Mouse (Mus musculus): ENCODE measurements around the gene Eno2.

Eno2 gene

DNA sequence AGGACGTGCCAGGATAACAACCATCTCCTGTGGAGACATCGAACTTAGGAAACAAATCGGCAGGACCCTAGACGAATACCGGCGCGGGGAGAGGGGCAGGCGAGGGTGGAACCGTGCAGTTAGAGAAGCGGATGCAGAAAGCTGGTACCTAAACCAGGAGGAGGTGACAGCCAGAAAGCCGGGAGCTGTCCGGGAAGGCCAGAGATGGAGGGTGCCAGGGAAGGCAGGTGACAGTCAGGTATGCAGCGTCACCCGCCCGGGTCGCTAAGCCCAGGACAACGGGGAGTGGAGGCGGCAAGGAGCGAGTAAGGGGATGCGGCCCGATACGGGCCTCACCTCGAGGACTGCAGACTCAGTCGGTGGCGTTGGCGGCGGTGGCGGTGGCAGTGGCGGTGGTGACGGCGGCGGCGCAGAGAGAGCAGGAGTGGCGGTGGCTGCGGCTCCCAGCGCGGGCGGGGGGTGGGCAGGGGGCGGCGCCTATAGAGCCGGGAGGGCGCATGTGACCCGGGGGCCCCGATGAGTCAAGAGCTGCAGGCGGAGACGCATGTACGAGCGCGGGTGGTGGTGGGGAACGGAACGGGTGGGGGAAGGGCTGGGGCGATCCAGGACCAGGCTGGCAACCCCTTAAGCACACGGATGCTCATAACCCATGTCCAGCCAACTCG is at the start of gene Eno2:
Eno2 (minus strand) TSS at position 573 of the 665 bp plus-strand sequence.
- peak; percentile 31 to 62 for DNase-seq

DNA sequence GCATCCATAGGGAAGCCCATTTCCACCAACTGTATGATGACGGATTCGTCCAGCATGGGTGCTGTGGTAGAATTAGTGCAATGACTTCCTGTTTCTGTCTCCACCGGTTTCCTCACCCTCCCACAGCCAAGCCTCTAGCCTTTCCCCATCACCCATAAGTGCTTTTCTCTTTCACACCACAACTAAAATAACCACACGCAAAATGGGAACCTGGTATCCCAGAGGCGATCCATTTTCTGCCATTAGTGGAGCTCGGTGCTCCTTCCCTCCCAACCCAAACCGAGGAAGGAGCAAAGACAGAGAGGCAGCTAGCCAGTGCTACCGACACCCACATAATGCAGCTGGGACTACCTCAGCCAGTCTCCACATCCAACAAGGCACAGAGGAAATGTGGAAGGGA is 48.5 kb upstream of the Eno2 start:
- no peak for DNase-seq

DNA sequence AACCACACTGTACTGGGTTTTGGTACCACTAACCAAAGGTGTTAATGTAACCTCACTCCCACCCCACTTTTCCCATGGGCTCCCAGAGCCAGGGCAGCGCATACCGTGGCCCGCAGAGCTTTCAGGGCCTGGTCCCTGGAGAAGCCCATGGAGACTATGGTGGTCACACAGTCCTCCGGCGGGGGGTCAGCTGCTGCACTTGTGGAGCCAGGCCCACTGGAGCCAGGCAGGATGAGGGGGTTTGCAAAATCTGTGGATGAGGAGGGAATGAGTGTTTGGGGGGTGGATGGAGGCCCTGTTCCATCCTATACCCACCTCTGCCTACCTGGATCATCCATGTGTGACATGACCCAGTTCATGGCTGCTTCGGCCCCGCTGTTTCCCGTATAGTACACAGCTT is 48.1 kb upstream of the Eno2 start:
- DNase-seq: no peak

DNA sequence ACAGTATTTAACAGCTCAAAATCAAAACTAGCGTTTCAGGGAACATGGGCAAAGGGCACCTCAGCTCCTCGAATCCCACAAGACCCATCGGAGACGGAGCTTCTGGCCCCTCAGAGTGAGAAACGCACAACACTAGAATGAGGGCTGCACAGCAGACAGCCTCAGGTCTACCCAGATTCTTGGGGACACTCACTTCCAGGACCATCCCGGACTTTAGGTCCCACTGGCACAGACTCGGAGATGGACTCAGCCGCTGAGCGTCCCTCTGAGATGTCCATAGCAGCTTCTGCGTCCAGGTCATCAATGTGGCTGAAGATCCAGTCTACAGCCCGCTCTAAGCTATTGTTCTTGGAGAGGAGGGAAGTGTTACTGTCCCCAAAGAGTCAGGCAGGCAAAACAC is 47.7 kb upstream of the Eno2 start:
- no peak for DNase-seq

DNA sequence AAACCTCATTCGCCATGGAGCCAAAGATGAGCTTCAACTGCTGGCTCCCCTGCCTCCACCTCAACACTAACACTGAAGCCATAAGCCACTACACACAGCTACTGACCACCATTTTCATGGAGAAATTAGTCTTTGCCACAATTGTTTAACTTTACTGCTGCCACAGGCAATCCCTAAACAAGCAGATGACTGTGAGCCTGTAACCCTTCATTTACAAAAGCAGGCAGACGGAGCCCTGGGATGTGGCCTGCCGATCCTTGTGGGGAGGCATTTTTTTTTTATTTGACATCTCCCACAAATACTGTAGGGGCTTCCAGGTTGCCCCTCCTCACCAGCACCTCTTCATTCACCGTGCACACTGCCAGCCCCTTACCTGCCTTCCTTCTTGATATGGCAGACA is 47.1 kb upstream of the Eno2 start:
- no peak for DNase-seq

DNA sequence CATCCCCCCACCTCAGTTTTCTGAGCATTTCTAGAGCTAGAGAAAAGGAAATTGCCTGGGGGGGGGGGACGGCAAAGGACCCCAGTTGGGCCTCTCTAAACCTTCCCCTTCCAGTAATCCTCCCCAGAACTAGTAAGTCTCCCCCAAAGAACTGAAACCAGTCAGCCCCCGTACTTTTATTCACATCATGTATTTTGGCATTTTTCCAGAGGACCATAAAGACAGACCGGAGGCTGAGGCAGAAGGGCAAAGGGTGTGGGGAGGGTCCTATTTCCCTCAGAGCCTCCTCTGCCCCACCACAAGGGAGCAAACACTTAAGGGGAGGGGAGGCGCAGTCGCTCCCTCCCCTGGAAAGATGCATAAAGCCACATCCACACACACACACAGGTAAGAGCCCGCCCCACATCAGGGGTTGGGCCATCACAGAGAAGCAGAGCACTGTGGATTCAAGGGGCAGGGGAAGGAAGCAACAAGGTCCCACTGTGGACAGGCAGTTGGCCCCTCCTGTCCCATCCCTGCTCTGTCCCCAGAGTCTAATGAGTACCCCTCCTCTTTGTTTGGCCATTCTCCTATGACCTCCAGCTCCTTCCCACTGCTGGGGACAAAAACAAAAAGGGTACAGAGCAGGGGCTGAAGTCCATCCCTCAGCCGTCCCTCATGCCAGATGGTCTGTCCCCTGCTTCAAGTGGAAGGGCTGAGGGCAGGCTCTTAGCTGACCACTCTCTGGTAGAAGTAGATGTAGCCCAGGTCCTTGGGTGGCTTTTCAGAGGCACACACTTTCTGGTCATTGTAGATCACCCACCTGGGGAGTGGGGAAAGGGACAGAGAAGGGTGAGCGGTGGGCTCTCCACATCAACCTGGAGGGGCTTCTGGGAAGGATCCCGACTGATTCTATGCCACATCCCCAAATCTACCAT is 45.6 kb upstream of the Eno2 start:
- peak in 1 of 2 experiments; percentile 26 for DNase-seq

DNA sequence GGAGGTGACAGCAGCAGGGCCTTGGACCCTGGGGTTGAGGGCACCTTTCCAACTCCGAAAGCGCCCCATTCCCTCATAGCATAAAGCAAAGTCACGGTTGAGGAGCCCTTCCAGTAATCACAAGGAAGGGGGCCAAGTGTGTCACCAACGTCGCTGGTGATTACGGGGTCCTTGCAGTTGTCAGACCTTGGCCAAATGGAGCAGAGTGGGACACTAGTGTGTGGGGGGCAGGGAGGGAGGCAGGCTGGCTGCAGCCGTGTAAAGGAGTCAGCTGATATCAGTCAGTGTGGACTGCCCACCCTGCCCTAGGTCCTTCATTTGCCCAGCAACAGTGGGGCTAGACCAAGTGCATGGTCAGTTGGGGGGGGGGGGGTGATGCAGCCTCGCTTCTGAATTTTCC is 45.0 kb upstream of the Eno2 start:
- peak in 1 of 2 experiments; percentile 56 for DNase-seq

DNA sequence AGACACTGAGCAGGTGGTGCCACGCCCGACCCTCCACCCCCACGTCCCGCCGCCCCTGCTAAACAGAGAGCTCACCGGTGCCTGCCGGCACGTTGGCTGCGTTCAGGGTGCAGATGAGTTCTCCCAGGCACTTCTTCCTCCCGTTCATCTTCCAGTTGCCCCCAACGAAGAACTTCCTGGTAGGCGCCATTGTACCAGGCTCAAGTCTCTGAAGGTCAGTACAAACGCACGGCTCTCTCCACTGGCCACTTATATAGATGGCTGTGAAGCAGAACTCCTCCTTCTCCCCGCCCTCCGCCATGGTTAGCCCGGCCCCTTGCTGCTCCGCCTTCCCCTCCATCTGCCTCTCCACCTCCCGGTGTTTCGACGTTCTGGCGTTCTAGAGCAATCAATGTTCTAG is 44.5 kb upstream of the Eno2 start, which contains the start of gene Tpi1:
Tpi1 (minus strand) TSS at position 364 of the 400 bp plus-strand sequence.
- DNase-seq: peak; percentile 93 to 96

DNA sequence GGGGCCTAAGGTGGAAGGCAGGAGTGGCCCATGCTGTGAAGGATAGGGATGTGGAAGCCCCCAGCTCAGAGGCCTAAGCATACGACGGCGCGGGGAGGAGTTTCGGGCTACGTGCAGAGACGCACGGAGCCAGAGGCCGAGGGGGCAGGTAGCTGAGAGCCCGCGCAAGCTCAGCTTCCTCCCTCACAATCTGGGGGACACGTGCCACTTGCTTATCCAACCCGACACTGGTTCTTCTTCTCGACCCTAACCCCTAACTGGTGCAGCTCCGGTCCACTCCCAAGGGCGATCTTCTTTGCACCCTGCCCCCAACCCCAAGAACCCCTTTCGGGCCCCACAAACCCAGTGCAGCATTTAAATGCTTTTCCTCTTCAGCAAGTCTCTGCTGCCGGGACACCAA is 44.0 kb upstream of the Eno2 start:
- DNase-seq: peak; percentile 72 to 83

DNA sequence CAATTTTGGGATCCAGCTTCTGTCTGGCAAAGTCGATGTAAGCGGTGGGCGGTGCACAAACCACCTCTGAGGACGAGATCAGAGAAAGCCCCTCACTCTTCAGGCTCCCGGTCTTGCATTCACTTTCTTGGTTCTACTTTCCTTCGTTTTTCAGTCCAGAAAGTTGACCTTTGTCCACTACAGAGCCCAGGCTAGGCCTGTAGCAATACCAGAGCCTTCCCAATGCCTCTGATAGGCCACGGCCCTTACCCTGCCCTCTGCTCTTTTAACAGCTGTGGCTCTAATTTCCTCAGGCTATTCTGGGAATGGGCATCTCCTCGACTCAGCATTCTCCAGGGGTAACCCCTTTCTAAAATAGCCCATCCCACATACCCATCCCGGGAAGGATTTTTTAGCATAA is 43.4 kb upstream of the Eno2 start:
- DNase-seq: peak; percentile 31 to 63

DNA sequence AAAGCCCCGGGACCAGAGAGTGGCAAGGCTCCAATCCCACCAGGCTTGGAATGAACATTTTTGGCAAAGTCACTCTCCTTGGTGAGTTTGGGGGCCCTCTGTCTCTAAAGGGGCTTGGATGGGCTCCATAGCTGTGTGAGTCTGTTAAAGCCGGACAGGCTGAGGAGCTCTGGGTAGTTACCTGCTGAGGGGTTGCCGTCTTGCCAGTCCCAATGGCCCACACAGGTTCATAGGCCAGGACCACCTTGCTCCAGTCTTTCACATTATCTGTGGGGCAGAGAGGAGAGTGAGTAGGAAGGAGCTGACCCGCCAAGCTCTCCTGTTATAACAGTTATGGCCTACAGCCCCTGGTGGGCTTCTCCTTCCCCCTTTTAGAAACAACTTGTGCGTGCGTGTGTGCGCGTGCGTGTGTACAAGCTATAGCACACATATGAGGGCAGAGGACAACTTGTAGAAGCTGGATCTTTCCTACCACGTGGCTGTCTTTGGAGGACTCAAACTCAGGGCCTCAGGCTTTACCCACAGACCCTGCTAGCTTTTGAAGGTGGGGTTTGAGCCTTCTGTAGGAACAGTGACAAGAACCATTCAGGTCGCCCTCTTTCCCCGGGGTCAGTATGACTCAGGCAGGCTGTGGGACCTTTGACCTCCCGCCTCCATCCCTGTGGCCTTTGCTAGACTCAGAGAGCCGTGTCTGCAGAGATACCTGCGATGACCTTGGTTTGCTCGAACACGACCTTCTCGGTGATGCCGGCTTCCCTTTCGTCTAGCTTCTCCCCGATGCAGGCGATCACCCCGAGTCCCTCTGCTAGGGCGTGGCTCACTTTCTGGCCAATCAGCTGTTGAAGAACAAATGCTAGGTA is 42.5 kb upstream of the Eno2 start:
- peak; percentile 42 to 62 for DNase-seq

DNA sequence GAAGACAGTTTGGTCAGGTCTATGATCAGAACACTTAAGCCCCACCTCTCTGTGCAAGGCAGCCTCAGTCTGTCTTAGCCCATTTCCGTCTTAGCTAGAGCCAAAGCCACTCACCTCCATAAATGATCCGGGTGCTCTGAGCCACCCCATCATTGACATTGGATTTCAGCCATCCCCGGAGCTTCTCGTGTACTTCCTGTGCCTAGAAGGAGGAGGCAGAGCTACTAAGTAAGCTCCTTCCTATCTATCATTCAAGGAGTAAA is 41.9 kb upstream of the Eno2 start:
- DNase-seq: peak in 1 of 2 experiments; percentile 45

DNA sequence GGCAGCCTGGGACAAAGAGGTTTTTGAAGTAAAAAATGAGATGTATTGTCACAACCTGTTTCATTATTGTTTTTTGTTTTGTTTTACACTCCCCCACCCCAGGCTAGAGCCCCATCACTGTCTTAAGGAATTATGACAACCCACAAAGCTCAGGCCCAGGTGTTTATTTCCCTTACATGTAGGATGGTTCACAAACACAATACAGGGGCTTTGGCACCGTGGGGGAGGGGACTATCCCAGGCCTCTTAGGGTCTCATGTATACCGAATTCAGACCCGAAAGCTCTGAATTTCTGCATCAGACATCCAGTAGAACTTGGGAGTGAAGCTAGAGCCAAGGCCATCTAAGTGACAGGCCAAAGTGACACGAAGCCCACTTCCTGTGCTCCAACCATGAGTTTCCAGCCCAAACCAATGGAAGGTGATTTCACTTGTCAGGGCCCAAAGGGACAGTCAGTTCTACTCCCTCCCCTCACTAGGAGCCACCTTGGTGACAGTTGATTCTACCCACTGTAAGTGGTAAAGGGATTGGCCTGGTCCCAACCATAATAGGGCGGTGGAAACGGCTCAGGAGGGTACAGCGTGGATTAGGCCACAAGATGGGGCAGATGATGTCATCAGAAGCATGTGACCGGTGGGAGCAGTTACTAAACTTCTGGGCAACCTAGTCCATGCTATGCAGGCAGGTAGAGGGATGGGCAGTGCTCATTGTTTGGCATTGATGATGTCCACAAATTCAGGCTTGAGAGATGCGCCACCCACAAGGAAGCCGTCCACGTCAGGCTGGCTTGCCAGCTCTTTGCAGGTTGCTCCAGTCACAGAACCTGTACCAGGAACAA is 41.3 kb upstream of the Eno2 start:
- DNase-seq: peak in 1 of 2 experiments; percentile 38

DNA sequence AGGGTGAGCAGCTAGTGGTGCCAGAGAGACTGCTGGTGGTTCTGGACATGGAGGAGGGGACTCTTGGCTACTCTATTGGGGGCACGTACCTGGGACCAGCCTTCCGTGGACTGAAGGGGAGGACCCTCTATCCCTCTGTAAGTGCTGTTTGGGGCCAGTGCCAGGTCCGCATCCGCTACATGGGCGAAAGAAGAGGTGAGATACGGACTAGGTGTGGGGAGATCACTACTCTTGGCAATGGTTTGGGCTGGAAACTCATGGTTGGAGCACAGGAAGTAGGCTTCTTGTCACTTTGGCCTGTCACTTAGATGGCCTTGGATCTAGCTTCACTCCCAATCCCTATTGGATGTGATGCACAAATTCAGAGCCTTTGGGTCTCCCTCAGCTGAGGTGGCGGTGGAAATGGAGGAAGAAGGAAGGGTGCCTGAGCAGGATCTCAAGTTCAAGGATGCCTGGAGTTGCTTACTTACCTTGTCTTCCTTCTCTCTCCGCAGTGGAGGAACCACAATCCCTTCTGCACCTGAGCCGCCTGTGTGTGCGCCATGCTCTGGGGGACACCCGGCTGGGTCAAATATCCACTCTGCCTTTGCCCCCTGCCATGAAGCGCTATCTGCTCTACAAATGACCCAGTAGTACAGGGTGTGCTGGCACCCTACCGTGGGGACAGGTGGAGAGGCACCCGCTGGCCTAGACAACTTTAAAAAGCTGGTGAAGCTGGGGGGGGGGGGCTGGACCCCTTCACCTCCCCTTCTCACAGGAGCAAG is 40.5 kb upstream of the Eno2 start:
- peak in 1 of 2 experiments; percentile 47 for DNase-seq

DNA sequence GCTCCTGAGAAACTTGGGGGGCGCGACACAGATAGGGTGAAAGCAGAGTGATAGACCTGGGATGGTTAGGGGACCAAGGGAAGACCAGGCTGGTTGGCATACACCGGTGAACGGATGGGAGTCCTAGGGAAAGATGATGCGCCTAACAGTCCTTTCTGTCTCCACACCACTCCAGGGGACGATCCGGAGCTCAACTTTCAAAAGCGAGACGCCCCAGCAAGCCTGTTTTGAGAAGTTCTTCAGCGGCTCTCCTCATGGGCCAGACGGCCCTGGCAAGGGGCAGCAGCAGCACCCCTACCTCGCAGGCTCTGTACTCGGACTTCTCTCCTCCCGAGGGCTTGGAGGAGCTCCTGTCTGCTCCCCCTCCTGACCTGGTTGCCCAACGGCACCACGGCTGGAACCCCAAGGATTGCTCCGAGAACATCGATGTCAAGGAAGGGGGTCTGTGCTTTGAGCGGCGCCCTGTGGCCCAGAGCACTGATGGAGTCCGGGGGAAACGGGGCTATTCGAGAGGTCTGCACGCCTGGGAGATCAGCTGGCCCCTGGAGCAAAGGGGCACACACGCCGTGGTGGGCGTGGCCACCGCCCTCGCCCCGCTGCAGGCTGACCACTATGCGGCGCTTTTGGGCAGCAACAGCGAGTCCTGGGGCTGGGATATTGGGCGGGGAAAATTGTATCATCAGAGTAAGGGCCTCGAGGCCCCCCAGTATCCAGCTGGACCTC is 39.7 kb upstream of the Eno2 start:
- DNase-seq: peak; percentile 87 to 92

DNA sequence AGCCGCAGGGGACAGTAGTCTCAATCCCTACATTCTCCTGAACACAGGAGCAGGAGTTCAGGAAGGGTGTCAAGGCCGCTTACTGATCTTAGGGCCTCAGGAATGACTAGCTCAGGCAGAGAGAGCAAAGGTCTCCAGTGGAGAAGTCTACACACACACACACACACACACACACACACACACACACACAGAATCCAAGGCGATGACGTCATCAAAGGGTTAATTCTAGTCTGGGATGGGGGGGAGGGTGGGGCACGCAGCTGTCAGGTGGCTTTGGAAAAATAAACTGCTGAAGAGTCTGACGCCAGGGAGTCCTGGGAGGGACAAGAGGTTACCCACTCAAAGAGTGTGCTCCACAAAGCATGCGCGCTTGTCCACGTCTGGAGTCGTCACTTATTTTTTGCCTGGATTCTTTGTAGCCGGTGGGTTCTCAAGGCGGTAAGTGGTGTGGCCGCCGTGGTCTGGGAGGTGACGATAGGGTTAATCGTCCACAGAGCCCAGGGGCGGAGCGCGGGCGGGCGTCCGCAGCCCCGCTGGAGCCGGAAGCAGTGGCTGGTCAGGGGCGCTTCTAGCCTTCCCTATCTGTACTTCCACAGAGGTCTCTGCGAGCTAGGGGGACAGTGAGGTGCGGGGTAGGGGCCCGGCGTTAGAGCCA is 39.0 kb upstream of the Eno2 start, which contains the start of gene Spsb2:
Spsb2 (plus strand) TSS at position 304 of the 655 bp plus-strand sequence.
- DNase-seq: peak; percentile 81 to 92

DNA sequence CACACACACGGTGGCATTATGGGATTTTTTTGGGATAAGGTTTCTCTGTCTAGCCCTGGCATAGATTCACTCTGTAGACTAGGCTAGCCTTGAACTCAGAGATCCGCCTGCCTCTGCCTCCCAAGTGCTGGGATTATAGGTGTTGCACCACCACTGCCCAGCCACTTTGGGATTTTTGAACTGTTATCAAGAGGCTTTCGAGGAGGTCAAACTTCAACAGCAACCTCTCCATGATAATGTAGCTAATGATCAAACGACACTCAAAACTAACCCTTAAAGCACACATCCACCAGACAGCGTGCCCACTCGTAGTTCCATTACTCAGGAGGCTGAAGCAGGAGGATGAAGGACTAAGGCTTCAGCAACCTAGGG is 38.5 kb upstream of the Eno2 start:
- DNase-seq: no peak

DNA sequence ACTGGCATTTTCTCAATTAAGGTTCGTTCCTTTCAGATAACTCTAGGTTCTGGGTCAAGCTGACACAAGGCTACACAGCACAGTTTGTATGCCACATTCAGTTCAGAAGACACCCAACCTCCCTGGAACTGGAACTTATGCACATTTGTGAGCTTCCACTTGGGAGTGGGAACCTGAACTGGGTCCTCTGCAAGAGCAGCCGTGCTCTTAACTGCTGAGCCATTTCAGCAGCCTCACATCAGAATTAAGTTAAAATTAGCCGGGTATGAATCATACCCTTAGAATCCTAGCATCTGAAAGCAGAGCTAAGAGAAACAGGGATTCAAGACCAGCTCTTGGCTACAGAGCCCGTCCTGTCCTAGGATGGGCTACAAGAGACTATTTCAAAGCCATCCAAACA is 37.9 kb upstream of the Eno2 start:
- no peak for DNase-seq

DNA sequence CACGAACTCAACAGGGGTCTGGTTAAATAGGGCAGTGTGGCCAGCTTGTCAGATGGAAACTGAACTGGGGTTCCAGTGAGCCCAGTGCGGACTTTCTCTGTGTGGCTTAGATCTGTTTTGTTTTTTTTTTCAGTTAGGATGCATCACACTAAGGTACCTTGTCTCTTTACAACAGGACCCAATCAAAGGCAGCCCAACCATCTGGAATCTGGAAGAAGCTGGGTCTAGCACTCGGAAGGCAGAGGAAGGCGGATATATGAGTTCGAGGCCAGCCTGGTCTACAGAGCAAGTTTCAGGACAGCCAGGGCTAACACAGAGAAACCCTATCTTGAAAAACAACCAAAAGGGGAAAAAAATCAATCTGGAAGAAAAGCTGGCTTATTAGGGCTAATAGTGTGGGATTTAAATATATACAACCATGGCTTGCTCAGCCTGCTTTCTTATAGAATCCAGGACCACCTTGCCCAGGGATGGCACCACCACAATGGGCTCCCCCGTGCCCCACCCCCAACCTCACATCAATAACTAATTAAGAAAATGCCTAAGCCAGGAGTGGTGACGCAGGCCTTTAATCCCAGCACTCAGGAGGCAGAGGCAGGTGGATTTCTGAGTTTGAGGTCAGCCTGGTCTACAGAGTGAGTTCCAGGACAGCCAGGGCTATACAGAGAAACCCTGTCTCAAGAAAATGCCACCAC is 37.1 kb upstream of the Eno2 start:
- no peak for DNase-seq
